Mouse (Mus musculus) MEL (cell line): ENCODE measurements around the gene Mettl7b.

Experiments used
- CTCF ChIP-seq, 3 experiments: IDR thresholded peaks in 2 of 3; conservative IDR thresholded peaks in 1 of 3; 2 replicates each; pipeline ENCODE4 v1.5.1; 2011 to 2012; ENCODE audit warnings: low read length in 3 of 3, low read depth in 2 of 3, mild to moderate bottlenecking in 2 of 3, improper control_type of control experiment in 1 of 3, inconsistent platforms in 1 of 3, mixed read lengths in 1 of 3, moderate library complexity in 1 of 3; ENCODE audit not compliant: control insufficient read depth in 1 of 3, insufficient read depth in 1 of 3, poor library complexity in 1 of 3, severe bottlenecking in 1 of 3
- GABPA ChIP-seq: IDR thresholded peaks from 2 replicates; pipeline ENCODE4 v1.6.1; 2012; ENCODE audit warnings: low read depth, mild to moderate bottlenecking, inconsistent platforms, low read length, improper control_type of control experiment, moderate library complexity
- HCFC1 ChIP-seq: IDR thresholded peaks from 2 replicates; pipeline ENCODE4 v1.6.1; 2012; ENCODE audit warnings: low read depth, mild to moderate bottlenecking, inconsistent platforms, low read length, improper control_type of control experiment, moderate library complexity
- MAX ChIP-seq: IDR thresholded peaks from 2 replicates; pipeline ENCODE4 v1.6.1; 2011; ENCODE audit warnings: low read length, improper control_type of control experiment
- ZNF384 ChIP-seq: IDR thresholded peaks from 2 replicates; pipeline ENCODE4 v1.6.1; 2012; ENCODE audit warnings: low read depth, mild to moderate bottlenecking, inconsistent platforms, low read length, improper control_type of control experiment

GRCm38 (mm10) chr10:128909567-128910028 is 51.2 kb downstream of the Mettl7b start:
- no peak for TF ChIP-seq MAX
- TF ChIP-seq HCFC1 = no peak
- TF ChIP-seq CTCF (IDR thresholded peaks at IDR 0.05 in 2 of 3, conservative IDR thresholded peaks at IDR 0.05 in 1 of 3; ENCODE audit: control insufficient read depth in 1 of 3, insufficient read depth in 1 of 3, low read depth in 2 of 3, low read length in 3 of 3, poor library complexity in 1 of 3, severe bottlenecking in 1 of 3) = no peak
- no peak for TF ChIP-seq ZNF384
- TF ChIP-seq GABPA = no peak
